ENCODE assay signal across 17 mouse cellular contexts in the genomic region with DNA sequence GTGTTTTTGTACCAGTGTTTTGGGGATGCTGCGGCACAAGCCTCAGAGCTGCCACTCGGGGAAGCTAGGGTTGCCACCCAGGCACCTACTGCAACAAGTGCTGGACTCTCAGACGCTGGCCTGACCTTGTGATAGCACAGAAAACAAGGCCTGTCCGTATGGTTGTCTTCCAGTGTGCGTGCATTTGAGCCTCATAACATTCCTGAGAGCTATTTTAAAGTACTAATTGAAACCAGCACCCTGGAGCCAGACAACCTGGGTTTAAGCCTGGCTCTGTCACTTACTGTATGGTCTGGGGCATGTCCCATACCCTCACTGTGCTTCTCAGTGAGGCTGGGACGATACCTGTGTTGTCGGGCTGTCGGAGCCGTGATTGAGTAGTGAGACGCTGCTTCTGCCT.
DNase-seq lines count a peak whose midpoint lies in the region; ATAC-seq and TF ChIP-seq lines count a peak whose summit lies in the region.
"Had no signal": no experiment of that assay in that cellular context is flagged by ENCODE, and none has a peak within 500 bp of the region (broad histone marks: within the 10 kb centered on the region; RNA-seq: fewer than 3 reads in every experiment).

No protein-coding gene starts in this region.

- intact Hi-C loops in heart, postnatal 25 days (cut with DNase I): loop anchor here (5.0 kb wide), 1 partner anchor 203 kb away; no protein-coding TSS in a partner anchor

- peaks cover 12% of the 10 kb centered on the region for H3K36me3 ChIP-seq in stomach, embryonic 15.5 days
- H3K36me3 ChIP-seq in stomach, postnatal 0 days (ENCODE audit: control insufficient read depth, insufficient read depth, low read length): peaks cover 8% of the 10 kb centered on the region; the same call in 1 of the 2 replicates
- H3K36me3 ChIP-seq in intestine, postnatal 0 days (ENCODE audit: control insufficient read depth, insufficient read depth): peaks cover 69% of the 10 kb centered on the region

- DNase-seq in heart, adult 11 months: peak; percentile 93
- no peak for DNase-seq in heart, postnatal 25 days (ENCODE audit: low spot score)
- DNase-seq in stomach, postnatal 0 days (ENCODE audit: low spot score): no peak
- DNase-seq in gastrocnemius, postnatal 25 days: no peak
- DNase-seq in ovary, postnatal 10 days (ENCODE audit: low spot score): no peak
- no peak for DNase-seq in c-Kit-positive CD71-positive TER-119-positive erythroid progenitor cells, embryonic 14.5 days (ENCODE audit: low spot score)
- DNase-seq: adrenal gland, postnatal 10 days; kidney, adult 18-20 months; kidney, postnatal 10 days; lung, adult 18-20 months; lung, postnatal 36 days; retina, postnatal 1 day; thymus, adult 18-20 months had no signal

- no peak for TF ChIP-seq EP300 in stomach, postnatal 0 days (optimal IDR thresholded peaks at IDR 0.05)

- H3K4me3 ChIP-seq in stomach, embryonic 15.5 days (replicated peaks): no peak overlapping the region
- no peak overlapping the region for H3K4me3 ChIP-seq in stomach, postnatal 0 days (ENCODE audit: low read depth, low read length)
- H3K4me3 ChIP-seq in intestine, postnatal 0 days (ENCODE audit: low read depth, low read length): no peak overlapping the region
- H3K4me3 ChIP-seq: embryonic facial prominence, embryonic 12.5 days; hindbrain, embryonic 13.5 days had no signal

- TF ChIP-seq CTCF in stomach, postnatal 0 days (IDR thresholded peaks at IDR 0.05; ENCODE audit: low read depth): no peak
- TF ChIP-seq CTCF in intestine, postnatal 0 days (IDR thresholded peaks at IDR 0.05; ENCODE audit: low read depth): no peak

- no peak overlapping the region for H3K4me2 ChIP-seq in stomach, embryonic 15.5 days
- no peak overlapping the region for H3K4me2 ChIP-seq in stomach, postnatal 0 days (replicated peaks; ENCODE audit: low read depth)
- no peak overlapping the region for H3K4me2 ChIP-seq in intestine, postnatal 0 days (replicated peaks; ENCODE audit: low read depth)
- H3K4me2 ChIP-seq: embryonic facial prominence, embryonic 12.5 days; hindbrain, embryonic 13.5 days had no signal

- peaks cover 14% of the 10 kb centered on the region for H3K4me1 ChIP-seq in stomach, embryonic 15.5 days
- H3K4me1 ChIP-seq in stomach, postnatal 0 days (replicated peaks; ENCODE audit: control insufficient read depth, insufficient read depth): peaks cover 5% of the 10 kb centered on the region; the same call in 1 of the 2 replicates
- H3K4me1 ChIP-seq in intestine, postnatal 0 days (replicated peaks; ENCODE audit: control insufficient read depth, insufficient read depth, low read length): peaks cover 3% of the 10 kb centered on the region
- H3K4me1 ChIP-seq: hindbrain, embryonic 13.5 days had no signal

- no peak overlapping the region for H3K9ac ChIP-seq in stomach, embryonic 15.5 days
- no peak overlapping the region for H3K9ac ChIP-seq in stomach, postnatal 0 days (ENCODE audit: low read length)
- no peak overlapping the region for H3K9ac ChIP-seq in intestine, postnatal 0 days (ENCODE audit: low read depth, low read length)
- H3K9ac ChIP-seq: embryonic facial prominence, embryonic 12.5 days; hindbrain, embryonic 13.5 days had no signal

- no peaks in the 10 kb centered on the region for H3K27me3 ChIP-seq in stomach, embryonic 15.5 days (replicated peaks)
- H3K27me3 ChIP-seq in stomach, postnatal 0 days (ENCODE audit: control insufficient read depth, insufficient read depth, low read length): no peaks in the 10 kb centered on the region
- H3K27me3 ChIP-seq in intestine, postnatal 0 days (replicated peaks; ENCODE audit: control insufficient read depth, insufficient read depth, low read length): no peaks in the 10 kb centered on the region
- H3K27me3 ChIP-seq: hindbrain, embryonic 13.5 days had no signal

- H3K9me3 ChIP-seq in stomach, embryonic 15.5 days: no peaks in the 10 kb centered on the region
- no peaks in the 10 kb centered on the region for H3K9me3 ChIP-seq in stomach, postnatal 0 days (ENCODE audit: control insufficient read depth, low read length)
- H3K9me3 ChIP-seq in intestine, postnatal 0 days (ENCODE audit: control insufficient read depth): no peaks in the 10 kb centered on the region
- H3K9me3 ChIP-seq: embryonic facial prominence, embryonic 12.5 days; hindbrain, embryonic 13.5 days had no signal

- H3K27ac ChIP-seq in stomach, embryonic 15.5 days: 0 out of 2 replicates have a peak overlapping the region, but pooled peaks have one; percentile 6
- H3K27ac ChIP-seq in stomach, postnatal 0 days (replicated peaks): no peak overlapping the region
- 0 out of 2 replicates have a peak overlapping the region, but pooled peaks have one; percentile 21 for H3K27ac ChIP-seq in intestine, postnatal 0 days (ENCODE audit: low read depth, low read length)
- H3K27ac ChIP-seq: embryonic facial prominence, embryonic 12.5 days; hindbrain, embryonic 13.5 days had no signal

- WGBS in stomach, embryonic 15.5 days: 82% methylated on average over 10 of the region's 10 CpGs
- WGBS in stomach, postnatal 0 days: 68% methylated on average over 10 of the region's 10 CpGs
- 74% methylated on average over 10 of the region's 10 CpGs for WGBS in intestine, postnatal 0 days

- ATAC-seq in stomach, embryonic 15.5 days (ENCODE audit: insufficient read depth, low FRiP score, low read depth): no peak
- no peak for ATAC-seq in stomach, postnatal 0 days (ENCODE audit: low FRiP score, low TSS enrichment)
- no peak for ATAC-seq in intestine, postnatal 0 days
